Mouse (Mus musculus): ENCODE measurements around the gene Clec4d.
"Not testable (repeated sequence)": the region's sequence is repeated elsewhere in the genome, so short reads cannot be mapped to it uniquely, and the experiment has no call there.

The Clec4d gene

DNA sequence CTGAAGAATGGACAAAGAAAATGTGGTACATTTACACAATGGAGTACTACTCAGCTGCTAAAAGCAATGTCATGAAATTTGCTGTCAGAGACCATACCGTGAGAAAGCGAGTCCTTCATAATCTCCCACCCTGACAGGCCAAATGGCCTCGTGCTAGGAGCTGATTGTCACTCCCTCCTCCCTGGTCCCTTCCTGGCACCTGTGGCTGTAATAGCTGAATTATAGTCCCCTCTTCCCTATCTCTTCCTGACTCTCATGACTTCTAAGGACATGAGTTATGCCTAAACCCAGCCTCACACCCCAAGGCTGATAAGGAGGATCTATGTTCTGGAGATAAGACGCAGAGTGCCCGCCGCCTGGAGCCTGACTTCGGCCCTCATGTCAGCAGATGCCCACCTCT is 44.4 kb downstream of the Clec4d start:
- in situ Hi-C loops (cut with MboI; ENCODE audit: unreplicated experiment in 2 of 2), result not testable (repeated sequence)

- in situ Hi-C loops (cut with MboI; ENCODE audit: unreplicated experiment in 2 of 2), result no loop called here
These were observed 46.1 kb downstream of the Clec4d start, which contains the start of gene Vmn2r19 for GRCm38 (mm10) chr6:123308033-123308432. TSS of gene Vmn2r19 (plus strand) at chr6:123308333.

All from v-Abl transformed pro-B cells (cell line).